In genomic region chr15:10178131-10178566, GRCm38 (mm10) we compare ENCODE assay signal across 8 mouse cellular contexts. TPM values are rescaled to one million over a fixed set of nuclear protein-coding genes. Genes with fewer than 3 reads are reported as not detected.
DNase-seq lines count a peak whose midpoint lies in the region; ATAC-seq lines count a peak whose summit lies in the region.

No protein-coding gene starts in this region.

- peak overlapping the region; percentile 77 for H3K4me3 ChIP-seq in megakaryocyte, embryonic 14.5 days (replicated peaks)
- peak overlapping the region; percentile 32 for H3K4me3 ChIP-seq in embryonic facial prominence, embryonic 11.5 days (ENCODE audit: low read depth, low read length)
- H3K4me3 ChIP-seq in intestine, embryonic 16.5 days (ENCODE audit: low read length) = peak overlapping the region; percentile 47
- peak overlapping the region; percentile 40 for H3K4me3 ChIP-seq in midbrain, embryonic 14.5 days (replicated peaks; ENCODE audit: low read depth, low read length)

- peaks cover 10% of the 10 kb centered on the region; the same call in 1 of the 2 replicates for H3K4me1 ChIP-seq in megakaryocyte, embryonic 14.5 days
- no peaks in the 10 kb centered on the region for H3K4me1 ChIP-seq in embryonic facial prominence, embryonic 11.5 days (ENCODE audit: control insufficient read depth, insufficient read depth, low read length)
- peaks cover 6% of the 10 kb centered on the region; the same call in 1 of the 2 replicates for H3K4me1 ChIP-seq in intestine, embryonic 16.5 days (ENCODE audit: control insufficient read depth, insufficient read depth, low read length)
- H3K4me1 ChIP-seq in midbrain, embryonic 14.5 days (ENCODE audit: control insufficient read depth, insufficient read depth, low read length) = peaks cover 5% of the 10 kb centered on the region

- no peak for ATAC-seq in megakaryocyte, adult 5-6 weeks (ENCODE audit: poor library complexity, severe bottlenecking)
- ATAC-seq in embryonic facial prominence, embryonic 11.5 days (replicated peaks; ENCODE audit: insufficient number of reproducible peaks, low FRiP score, low TSS enrichment, low read depth) = no peak
- peak; percentile 73 for ATAC-seq in intestine, embryonic 16.5 days
- ATAC-seq in midbrain, embryonic 14.5 days (ENCODE audit: low FRiP score, low TSS enrichment) = no peak
- no peak for ATAC-seq in erythroblast, adult 5-6 weeks (replicated peaks; ENCODE audit: low FRiP score, poor library complexity, severe bottlenecking)

- H3K9ac ChIP-seq in embryonic facial prominence, embryonic 11.5 days (replicated peaks; ENCODE audit: low read length) = no peak overlapping the region; the same call in 1 of the 2 replicates
- peak overlapping the region; percentile 66; the same call in 1 of the 2 replicates for H3K9ac ChIP-seq in intestine, embryonic 16.5 days (ENCODE audit: low read depth, low read length)
- peak overlapping the region; percentile 31; the same call in 1 of the 2 replicates for H3K9ac ChIP-seq in midbrain, embryonic 14.5 days (replicated peaks; ENCODE audit: low read length)

- H3K36me3 ChIP-seq in megakaryocyte, embryonic 14.5 days (replicated peaks; ENCODE audit: low read length) = no peaks in the 10 kb centered on the region
- no peaks in the 10 kb centered on the region for H3K36me3 ChIP-seq in embryonic facial prominence, embryonic 11.5 days (replicated peaks; ENCODE audit: control insufficient read depth, insufficient read depth, low read depth, low read length)
- H3K36me3 ChIP-seq in intestine, embryonic 16.5 days (ENCODE audit: control insufficient read depth, insufficient read depth, low read length) = no peaks in the 10 kb centered on the region
- no peaks in the 10 kb centered on the region for H3K36me3 ChIP-seq in midbrain, embryonic 14.5 days (ENCODE audit: control insufficient read depth, insufficient read depth, low read length)

- H3K9me3 ChIP-seq in megakaryocyte, embryonic 14.5 days = peaks cover 16% of the 10 kb centered on the region; the same call in 1 of the 2 replicates
- no peaks in the 10 kb centered on the region for H3K9me3 ChIP-seq in embryonic facial prominence, embryonic 11.5 days (replicated peaks; ENCODE audit: control insufficient read depth, low read length)
- no peaks in the 10 kb centered on the region for H3K9me3 ChIP-seq in intestine, embryonic 16.5 days (ENCODE audit: control insufficient read depth, low read length)
- no peaks in the 10 kb centered on the region for H3K9me3 ChIP-seq in midbrain, embryonic 14.5 days (ENCODE audit: control insufficient read depth, low read length)

- under 1% methylated on average over 10 of the region's 10 CpGs for WGBS in embryonic facial prominence, embryonic 11.5 days
- WGBS in intestine, embryonic 16.5 days = 4% methylated on average over 10 of the region's 10 CpGs
- 7% methylated on average over 10 of the region's 10 CpGs for WGBS in midbrain, embryonic 14.5 days

- H3K27me3 ChIP-seq in megakaryocyte, embryonic 14.5 days (replicated peaks) = peaks cover 19% of the 10 kb centered on the region
- H3K27me3 ChIP-seq in embryonic facial prominence, embryonic 11.5 days (ENCODE audit: control insufficient read depth, insufficient read depth, low read length) = peaks cover 5% of the 10 kb centered on the region; the same call in 1 of the 2 replicates
- H3K27me3 ChIP-seq in intestine, embryonic 16.5 days (replicated peaks; ENCODE audit: control insufficient read depth, insufficient read depth, low read length) = no peaks in the 10 kb centered on the region
- H3K27me3 ChIP-seq in midbrain, embryonic 14.5 days (ENCODE audit: control insufficient read depth, insufficient read depth, low read length) = no peaks in the 10 kb centered on the region

- peak; percentile 1 for DNase-seq in embryonic facial prominence, embryonic 11.5 days (ENCODE audit: low spot score)
- DNase-seq in midbrain, embryonic 14.5 days = peak; percentile 13
- DNase-seq in left cerebral cortex, adult 9 months (ENCODE audit: low spot score in 2 of 2) = no peak
- DNase-seq in adrenal gland, postnatal 4 days (ENCODE audit: low spot score in 2 of 2) = no peak

- no peak overlapping the region for H3K27ac ChIP-seq in embryonic facial prominence, embryonic 11.5 days (replicated peaks; ENCODE audit: low read depth, low read length)
- H3K27ac ChIP-seq in intestine, embryonic 16.5 days (ENCODE audit: low read length) = no peak overlapping the region
- H3K27ac ChIP-seq in midbrain, embryonic 14.5 days (replicated peaks; ENCODE audit: low read depth, low read length) = no peak overlapping the region

- peak overlapping the region; percentile 61 for H3K4me2 ChIP-seq in embryonic facial prominence, embryonic 11.5 days (ENCODE audit: low read depth, low read length)
- peak overlapping the region; percentile 85 for H3K4me2 ChIP-seq in intestine, embryonic 16.5 days (ENCODE audit: low read depth, low read length)
- peak overlapping the region; percentile 70 for H3K4me2 ChIP-seq in midbrain, embryonic 14.5 days (ENCODE audit: low read length)

RNA-seq across cellular contexts. Expression of gene Prlr, which starts 1.1 kb away (rescaled TPM):
- polyA plus RNA-seq in megakaryocyte, embryonic 14.5 days (2012; ENCODE audit: insufficient read depth, low replicate concordance) = not detected in 2 replicates
- 0.09 TPM in 1 of 2 replicates, not detected in the other for total RNA-seq in megakaryocyte, adult 5-6 weeks (2015)
- 0.37 TPM in 1 of 2 replicates, not detected in the other for total RNA-seq in megakaryocyte, adult 5-6 weeks (2017)
- 0.28 and 0.93 TPM in 2 replicates for polyA plus RNA-seq in embryonic facial prominence, embryonic 11.5 days (2014; fragmentation: Nextera tagmentation; extraction: Ambion mirVana)
- polyA plus RNA-seq in intestine, embryonic 16.5 days (2015; fragmentation: Nextera tagmentation; extraction: Ambion mirVana) = 45.7 and 55.2 TPM in 2 replicates
- 1.4 and 1.6 TPM in 2 replicates for polyA plus RNA-seq in midbrain, embryonic 14.5 days (2014; fragmentation: Nextera tagmentation; extraction: Ambion mirVana)
- 2.9 TPM in 1 of 2 replicates, not detected in the other for total RNA-seq in erythroblast, adult 5-6 weeks (2015; ENCODE audit: low replicate concordance)
- 0.09 TPM in 1 of 2 replicates, not detected in the other for total RNA-seq in erythroblast, adult 5-6 weeks (2017; ENCODE audit: low replicate concordance)
- 100 to 1,000 TPM; 143 to 146 TPM for total RNA-seq in adrenal gland, postnatal 4 days (2021)

Comparison
In these comparisons a context has a peak if more than half of its experiments do, and no peak if none do; other contexts are left out.
1. DNase-seq: peak in embryonic facial prominence, embryonic 11.5 days (single experiment) and midbrain, embryonic 14.5 days (single experiment); none in left cerebral cortex, adult 9 months (0 of 2) and adrenal gland, postnatal 4 days (0 of 2).
2. RNA of gene Prlr, which starts 1.1 kb away (polyA plus RNA-seq): 45.7 to 55.2 TPM in intestine, embryonic 16.5 days; 1.4 to 1.6 TPM in midbrain, embryonic 14.5 days, 0.28 to 0.93 TPM in embryonic facial prominence, embryonic 11.5 days and not detected in megakaryocyte, embryonic 14.5 days; every median in the first group is over 10 times any median in the second.
3. Peak in every context shown above with its lines, with median percentiles within 50 percentile points of each other: H3K4me3 ChIP-seq and H3K4me2 ChIP-seq.